Mouse (Mus musculus) hindbrain, embryonic 16.5 days (tissue): ENCODE measurements around the gene Nudcd3. TPM values are rescaled to one million over a fixed set of nuclear protein-coding genes. Genes with fewer than 3 reads are reported as not detected.

Source experiments
- ATAC-seq: fragments of 200-750 bp; cut with Nextera tagmentation; 2 replicates; pipeline ENCODE4 v1.8.0; 2017; ENCODE audit warnings: moderate TSS enrichment, moderate library complexity
- H3K27ac ChIP-seq: fragments of 300-500 bp; sonication (generic); 2 replicates; pipeline ENCODE4 v1.5.1; 2014; ENCODE audit warnings: low read depth, mild to moderate bottlenecking, control low read depth, low read length, moderate library complexity
- H3K27me3 ChIP-seq: fragments of 300-500 bp; sonication (generic); replicated peaks from 2 replicates; pipeline ENCODE4 v1.6.1; 2014; ENCODE audit warnings: low read length; ENCODE audit not compliant: control insufficient read depth, insufficient read depth
- H3K36me3 ChIP-seq: fragments of 300-500 bp; sonication (generic); 2 replicates; pipeline ENCODE4 v1.6.1; 2014; ENCODE audit warnings: mild to moderate bottlenecking, low read length, moderate library complexity, mixed read lengths; ENCODE audit not compliant: control insufficient read depth, insufficient read depth
- H3K4me1 ChIP-seq: fragments of 300-500 bp; sonication (generic); 2 replicates; pipeline ENCODE4 v1.6.1; 2014; ENCODE audit warnings: low read depth, low read length; ENCODE audit not compliant: control insufficient read depth, insufficient read depth
- H3K4me2 ChIP-seq: fragments of 300-500 bp; sonication (generic); 2 replicates; pipeline ENCODE4 v1.6.1; 2014; ENCODE audit warnings: mild to moderate bottlenecking, low read length, control low read depth, moderate library complexity
- H3K4me3 ChIP-seq: fragments of 300-500 bp; sonication (generic); 2 replicates; pipeline ENCODE4 v1.5.1; 2014; ENCODE audit warnings: mild to moderate bottlenecking, low read length, control low read depth, moderate library complexity
- H3K9ac ChIP-seq: fragments of 300-500 bp; sonication (generic); 2 replicates; pipeline ENCODE4 v1.6.1; 2014; ENCODE audit warnings: low read depth, mild to moderate bottlenecking, control low read depth, low read length, moderate library complexity
- H3K9me3 ChIP-seq: fragments of 300-500 bp; sonication (generic); 2 replicates; pipeline ENCODE4 v1.6.1; 2014; ENCODE audit warnings: mild to moderate bottlenecking, low read length, moderate library complexity; ENCODE audit not compliant: control insufficient read depth
- WGBS: fragments of 180-500 bp; shearing (Covaris S2); extraction: QIAGEN DNeasy Blood & Tissue Kit; methylation state at CpG from one replicate; pipeline ENCODE4 v1.1.7; 2014; 5-methylcytosine and 5-hydroxymethylcytosine counted together
- polyA plus RNA-seq: library from polyadenylated mRNA; unstranded; fragments of >200 nt; fragmentation: Nextera tagmentation; extraction: Ambion mirVana; gene quantifications from 2 replicates; pipeline ENCODE4 v1.2.1, GENCODE M21; 2015

Nudcd3 gene
- polyA plus RNA-seq, 1 experiment from 2014 or later = 71.9 TPM

- ATAC-seq = no peak
- Histone ChIP-seq H3K4me1 (no peaks in the 10 kb centered on the region), H3K4me2 (no peak overlapping the region), H3K27ac (no peak overlapping the region), H3K9ac (no peak overlapping the region), H3K27me3 (no peaks in the 10 kb centered on the region), H3K4me3 (no peak overlapping the region), H3K36me3 (no peaks in the 10 kb centered on the region), H3K9me3 (no peaks in the 10 kb centered on the region)
- 93% methylated on average over 1 of the region's 1 CpGs for WGBS
Measured at GRCm38 (mm10) chr11:6208158-6208557, 7.9 kb upstream of the Nudcd3 start.

- no peak overlapping the region for H3K4me2 ChIP-seq
- WGBS = 86% methylated on average over 2 of the region's 2 CpGs
- H3K27ac ChIP-seq = no peak overlapping the region
- H3K9me3 ChIP-seq = no peaks in the 10 kb centered on the region
- no peak overlapping the region for H3K9ac ChIP-seq
- no peaks in the 10 kb centered on the region for H3K27me3 ChIP-seq
- no peak overlapping the region for H3K4me3 ChIP-seq
- H3K36me3 ChIP-seq = no peaks in the 10 kb centered on the region
- no peaks in the 10 kb centered on the region for H3K4me1 ChIP-seq
- ATAC-seq = no peak
Measured at GRCm38 (mm10) chr11:6207090-6207489, 6.9 kb upstream of the Nudcd3 start.

- Histone ChIP-seq H3K9me3 (no peaks in the 10 kb centered on the region), H3K4me3 (peak overlapping the region; percentile 75), H3K27me3 (no peaks in the 10 kb centered on the region), H3K4me2 (peak overlapping the region; percentile 79), H3K4me1 (peaks cover 18% of the 10 kb centered on the region), H3K36me3 (no peaks in the 10 kb centered on the region), H3K9ac (peak overlapping the region; percentile 83), H3K27ac (peak overlapping the region; percentile 97)
- 26% methylated on average over 9 of the region's 9 CpGs for WGBS
- ATAC-seq = peak; percentile 24
Measured at GRCm38 (mm10) chr11:6200570-6200969, 355 bp upstream of the Nudcd3 start.

- H3K9me3 ChIP-seq = no peaks in the 10 kb centered on the region
- H3K27me3 ChIP-seq = no peaks in the 10 kb centered on the region
- peak; percentile 67 for ATAC-seq
- H3K36me3 ChIP-seq = no peaks in the 10 kb centered on the region
- peak within 1 kb of the TSS; percentile 83 for H3K9ac ChIP-seq
- peak within 1 kb of the TSS; percentile 97 for H3K27ac ChIP-seq
- peaks cover 18% of the 10 kb centered on the region for H3K4me1 ChIP-seq
- peak within 1 kb of the TSS; percentile 79 for H3K4me2 ChIP-seq
- H3K4me3 ChIP-seq = peak within 1 kb of the TSS; percentile 75
- WGBS = 1% methylated on average over 35 of the region's 35 CpGs
Measured at GRCm38 (mm10) chr11:6199410-6200086, 667 bp downstream of the Nudcd3 start, which contains the start of gene A730071L15Rik. A730071L15Rik (plus strand) TSS chr11:6200029.

GRCm38 (mm10) chr11:6198449-6198848 is 1.8 kb downstream of the Nudcd3 start:
- peak overlapping the region; percentile 79 for H3K4me2 ChIP-seq
- H3K27me3 ChIP-seq = no peaks in the 10 kb centered on the region
- 94% methylated on average over 4 of the region's 4 CpGs for WGBS
- ATAC-seq = no peak
- H3K36me3 ChIP-seq = no peaks in the 10 kb centered on the region
- H3K4me3 ChIP-seq = no peak overlapping the region
- no peaks in the 10 kb centered on the region for H3K9me3 ChIP-seq
- no peak overlapping the region for H3K27ac ChIP-seq
- no peak overlapping the region for H3K9ac ChIP-seq
- peaks cover 18% of the 10 kb centered on the region for H3K4me1 ChIP-seq

- Histone ChIP-seq H3K27me3 (no peaks in the 10 kb centered on the region), H3K9me3 (no peaks in the 10 kb centered on the region), H3K4me1 (peaks cover 18% of the 10 kb centered on the region), H3K36me3 (no peaks in the 10 kb centered on the region), H3K27ac (no peak overlapping the region), H3K4me3 (no peak overlapping the region), H3K4me2 (no peak overlapping the region), H3K9ac (no peak overlapping the region)
- WGBS = 95% methylated on average over 8 of the region's 8 CpGs
- ATAC-seq = no peak
Measured at GRCm38 (mm10) chr11:6196780-6197179, 3.4 kb downstream of the Nudcd3 start.

- H3K9me3 ChIP-seq = no peaks in the 10 kb centered on the region
- no peak overlapping the region for H3K27ac ChIP-seq
- H3K9ac ChIP-seq = 0 out of 2 replicates have a peak overlapping the region, but pooled peaks have one; percentile 13
- no peaks in the 10 kb centered on the region for H3K36me3 ChIP-seq
- no peak overlapping the region for H3K4me3 ChIP-seq
- H3K27me3 ChIP-seq = no peaks in the 10 kb centered on the region
- ATAC-seq = peak; percentile 72
- WGBS = 11% methylated on average over 2 of the region's 2 CpGs
- H3K4me2 ChIP-seq = no peak overlapping the region
- peaks cover 17% of the 10 kb centered on the region for H3K4me1 ChIP-seq
Measured at GRCm38 (mm10) chr11:6187878-6188277, 12.3 kb downstream of the Nudcd3 start.

DNA sequence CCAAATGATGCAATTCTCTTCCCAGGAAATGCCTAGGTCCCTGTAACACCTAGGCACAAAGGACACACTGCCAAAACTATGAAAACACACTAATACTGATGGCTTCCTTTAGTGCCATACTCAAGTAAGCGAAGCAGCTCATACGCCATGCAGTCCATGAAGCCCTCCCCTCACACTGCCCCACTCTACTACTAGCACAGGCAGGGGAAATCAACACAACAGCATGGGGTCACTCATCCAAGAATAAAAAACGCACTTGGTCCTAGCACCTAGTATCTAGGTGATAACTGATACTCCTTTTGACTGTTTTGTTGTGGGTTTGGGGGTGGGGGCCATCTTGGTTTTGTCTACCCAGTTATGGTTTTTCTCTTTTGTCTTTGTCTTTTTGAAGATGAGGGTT is 12.8 kb downstream of the Nudcd3 start:
- peak; percentile 35 for ATAC-seq
- H3K9me3 ChIP-seq = no peaks in the 10 kb centered on the region
- H3K27ac ChIP-seq = no peak overlapping the region
- H3K36me3 ChIP-seq = no peaks in the 10 kb centered on the region
- H3K27me3 ChIP-seq = no peaks in the 10 kb centered on the region
- no peak overlapping the region for H3K9ac ChIP-seq
- no peak overlapping the region for H3K4me2 ChIP-seq
- peaks cover 18% of the 10 kb centered on the region for H3K4me1 ChIP-seq
- WGBS = 84% methylated on average over 3 of the region's 3 CpGs
- H3K4me3 ChIP-seq = no peak overlapping the region

GRCm38 (mm10) chr11:6184202-6184935 is 15.8 kb downstream of the Nudcd3 start:
- 50% methylated on average over 11 of the region's 11 CpGs for WGBS
- peaks cover 20% of the 10 kb centered on the region for H3K4me1 ChIP-seq
- no peak overlapping the region for H3K4me3 ChIP-seq
- H3K9ac ChIP-seq = no peak overlapping the region
- no peak for ATAC-seq
- H3K27ac ChIP-seq = no peak overlapping the region
- no peaks in the 10 kb centered on the region for H3K27me3 ChIP-seq
- H3K4me2 ChIP-seq = no peak overlapping the region
- H3K9me3 ChIP-seq = no peaks in the 10 kb centered on the region
- no peaks in the 10 kb centered on the region for H3K36me3 ChIP-seq
